Mouse (Mus musculus) thymus, postnatal 14 days (tissue): Measurements from ENCODE around the gene Ankrd44.
A peak's percentile ranks its signal among the peaks of the same experiment; 100 is the strongest.
"Not testable (repeated sequence)": the region's sequence is repeated elsewhere in the genome, so short reads cannot be mapped to it uniquely, and the experiment has no call there.

Experiments used
- DNase-seq: peaks from one replicate; pipeline ENCODE4 v3.0.0; 2021

Gene Ankrd44

GRCm38 (mm10) chr1:54925971-54926771, at the start of gene Ankrd44:
Gene Ankrd44, minus strand, starts transcription at chr1:54926387.
- DNase-seq = peak; percentile 89

DNA sequence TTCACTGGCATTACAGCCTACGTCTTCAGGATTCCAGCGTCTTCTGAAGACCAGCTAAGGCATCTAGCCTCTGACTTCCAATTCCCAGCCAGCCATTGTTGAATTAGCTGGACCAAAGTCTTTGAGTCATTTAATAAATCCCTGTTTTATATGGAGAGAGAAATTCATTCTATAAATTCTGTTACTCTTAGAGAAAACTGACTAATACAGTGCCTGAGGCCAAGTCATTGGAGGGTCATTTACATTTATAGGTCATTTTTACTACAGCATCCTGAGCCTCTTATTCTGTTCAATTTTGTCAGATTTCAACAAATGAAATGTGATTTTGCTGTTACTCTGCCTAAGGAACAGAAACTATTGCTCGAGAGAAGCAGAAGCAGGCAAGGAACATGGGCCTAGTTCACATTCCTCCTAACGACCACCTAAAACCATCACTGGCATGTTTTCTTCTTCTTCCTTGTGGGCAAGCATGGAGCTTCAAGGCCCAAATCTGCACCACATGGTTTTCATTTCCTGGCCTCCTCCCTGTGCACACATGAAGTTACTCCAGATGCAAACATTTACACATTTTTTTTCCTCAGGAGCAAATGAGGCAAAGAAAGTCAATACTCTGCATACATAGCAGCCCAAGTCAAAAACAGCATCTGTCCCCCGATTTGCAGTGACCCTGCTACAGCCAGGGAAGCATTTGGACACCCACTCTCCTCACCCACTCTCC, 45.7 kb upstream of the Ankrd44 start:
- no peak for DNase-seq

- DNase-seq = no peak
Observed at GRCm38 (mm10) chr1:54966858-54967257, 40.7 kb upstream of the Ankrd44 start.

- DNase-seq = no peak
Observed at GRCm38 (mm10) chr1:54965159-54965995, 39.2 kb upstream of the Ankrd44 start.

DNA sequence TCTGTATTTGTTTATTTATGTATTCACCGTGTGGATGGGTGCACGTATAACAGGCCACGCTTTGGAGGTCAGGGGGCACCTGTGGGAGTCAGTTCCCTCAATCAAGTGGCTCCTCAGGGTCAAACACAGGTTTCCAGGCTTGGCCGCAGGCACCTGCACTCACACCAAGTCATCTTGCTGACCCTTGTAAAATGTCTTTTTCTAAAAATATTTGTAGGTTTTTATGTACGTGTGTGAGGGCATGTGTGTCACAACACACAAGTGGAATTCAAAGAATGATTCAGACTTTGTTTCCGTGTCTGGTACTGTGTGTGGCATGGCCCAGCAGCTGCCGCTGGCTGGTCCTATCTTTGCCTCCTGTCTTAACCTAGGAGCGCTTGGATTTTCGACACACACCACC, 35.5 kb upstream of the Ankrd44 start:
- no peak for DNase-seq

GRCm38 (mm10) chr1:54960613-54961165, 34.5 kb upstream of the Ankrd44 start:
- DNase-seq = no peak

- no peak for DNase-seq
Observed at GRCm38 (mm10) chr1:54958525-54958924, 32.3 kb upstream of the Ankrd44 start.

DNA sequence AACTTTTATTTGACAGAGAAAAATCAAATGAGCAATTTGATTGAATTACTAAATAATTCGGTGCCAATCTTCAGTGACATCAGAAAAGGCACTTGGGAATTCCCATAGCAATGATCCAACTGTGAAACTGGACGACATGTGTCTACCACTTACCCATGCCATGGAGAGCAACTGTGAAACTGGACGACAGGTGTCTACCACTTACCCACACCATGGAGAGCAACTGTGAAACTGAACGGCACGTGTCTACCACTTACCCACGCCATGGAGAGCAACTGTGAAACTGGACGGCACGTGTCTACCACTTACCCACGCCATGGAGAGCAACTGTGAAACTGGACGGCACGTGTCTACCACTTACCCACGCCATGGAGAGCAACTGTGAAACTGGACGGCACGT, 30.8 kb upstream of the Ankrd44 start:
- not testable (repeated sequence) for DNase-seq

DNA sequence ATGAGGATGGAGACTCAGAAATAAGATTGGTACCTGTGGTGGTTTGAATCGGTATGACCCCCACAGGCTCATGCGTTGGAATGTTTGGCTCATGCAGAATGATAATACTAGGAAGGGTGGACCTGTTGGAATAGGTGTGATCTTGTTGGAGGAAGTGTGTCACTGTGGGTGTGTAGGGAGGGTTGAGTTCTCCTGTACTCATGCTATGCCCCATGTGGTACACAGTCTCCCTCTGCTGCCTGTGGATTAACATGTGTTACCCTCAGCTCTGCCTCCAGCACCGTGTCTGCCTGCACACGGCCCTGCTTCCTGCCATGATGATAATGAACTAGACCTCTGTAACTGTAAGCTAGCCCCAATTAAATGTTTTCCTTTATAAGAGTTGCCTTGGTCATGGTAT, 28.7 kb upstream of the Ankrd44 start:
- DNase-seq = peak; percentile 29

- DNase-seq = no peak
Observed at GRCm38 (mm10) chr1:54944648-54945047, 18.5 kb upstream of the Ankrd44 start.

DNA sequence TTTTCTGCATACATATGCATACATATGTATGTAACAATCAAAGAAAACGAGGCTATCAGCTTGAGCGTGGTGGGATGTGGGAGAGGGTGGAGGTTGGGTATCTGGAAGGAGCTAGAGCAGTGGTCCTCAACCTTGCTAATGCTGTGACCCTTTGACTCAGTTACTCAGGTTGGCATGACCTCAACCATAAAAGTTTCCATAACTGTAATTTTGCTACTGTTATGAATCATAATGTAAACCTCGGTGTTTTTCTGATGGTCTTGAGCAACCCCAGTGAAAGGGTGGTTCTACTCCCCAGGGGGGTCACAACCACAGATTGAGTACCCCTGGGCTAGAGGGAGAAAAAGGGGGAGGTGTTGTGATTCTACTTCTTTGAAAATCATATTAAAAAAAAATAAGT, 9.3 kb upstream of the Ankrd44 start:
- DNase-seq = no peak

DNA sequence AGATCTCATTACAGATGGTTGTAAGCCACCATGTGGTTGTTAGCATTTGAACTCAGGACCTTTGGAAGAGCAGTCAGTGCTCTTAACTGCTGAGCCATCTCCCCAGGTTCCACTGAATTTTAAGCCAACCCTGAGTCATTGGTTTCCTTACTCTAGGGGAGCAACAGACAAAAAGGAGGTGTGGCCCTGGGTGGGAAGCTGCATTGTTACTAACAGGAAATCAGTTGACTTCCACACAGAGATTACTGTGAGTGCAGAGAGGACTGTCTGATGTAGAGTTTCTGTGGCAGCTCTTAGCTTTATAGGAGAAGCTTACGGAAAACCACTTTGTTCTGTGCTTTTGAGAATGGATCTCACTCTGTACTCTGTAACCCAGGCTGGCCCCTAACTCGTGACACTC, 8.7 kb upstream of the Ankrd44 start:
- no peak for DNase-seq

GRCm38 (mm10) chr1:54933646-54934045, 7.5 kb upstream of the Ankrd44 start:
- no peak for DNase-seq

GRCm38 (mm10) chr1:54932456-54933115, 6.4 kb upstream of the Ankrd44 start:
- DNase-seq = no peak

DNA sequence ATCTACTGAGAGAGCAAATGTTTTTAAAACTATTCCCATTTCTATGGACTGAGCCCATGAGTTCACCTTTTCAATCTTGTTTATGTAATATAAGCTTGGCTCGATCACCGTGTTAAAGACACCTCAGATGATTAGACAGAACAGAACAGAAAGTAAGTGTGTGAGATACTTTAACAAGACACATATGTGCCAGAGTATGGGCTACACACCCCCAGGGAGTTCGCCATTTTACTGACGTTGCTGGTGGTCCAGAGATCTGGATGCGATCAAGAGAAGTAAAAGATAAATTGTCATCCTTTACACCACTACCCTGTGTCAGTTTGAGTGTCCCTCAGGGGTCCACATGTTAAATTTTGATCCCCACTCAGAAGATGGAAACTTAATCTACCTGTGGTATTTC, 5.0 kb upstream of the Ankrd44 start:
- DNase-seq = no peak

DNA sequence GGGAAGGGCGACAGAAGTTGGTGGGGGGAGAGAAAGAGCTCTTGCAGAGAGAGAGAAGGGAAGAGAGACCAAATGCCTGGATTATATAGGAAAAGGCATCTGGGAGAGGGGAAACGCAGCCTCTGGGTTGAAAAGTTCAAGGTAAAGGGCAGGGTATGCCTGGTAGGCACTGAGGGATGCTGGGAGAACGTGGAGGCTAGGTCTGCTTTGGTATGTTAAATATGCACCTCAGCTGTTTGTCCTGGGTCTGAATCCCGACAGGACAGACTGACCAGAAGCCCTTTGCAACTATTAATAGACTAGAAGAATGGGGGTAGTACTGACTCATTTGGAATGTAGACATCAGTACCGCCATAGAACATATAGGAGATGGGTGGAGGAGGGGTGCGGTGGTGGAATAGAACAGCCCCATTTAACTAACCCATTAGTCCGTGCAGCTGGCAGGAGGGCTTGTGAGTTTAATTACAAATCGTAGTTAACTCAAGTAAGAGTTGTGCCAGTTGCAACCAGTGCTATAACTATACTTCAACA, 4.5 kb upstream of the Ankrd44 start:
- DNase-seq = no peak

GRCm38 (mm10) chr1:54925451-54925934, 694 bp downstream of the Ankrd44 start:
- DNase-seq = peak; percentile 66

GRCm38 (mm10) chr1:54924760-54925159, 1.4 kb downstream of the Ankrd44 start:
- no peak for DNase-seq

DNA sequence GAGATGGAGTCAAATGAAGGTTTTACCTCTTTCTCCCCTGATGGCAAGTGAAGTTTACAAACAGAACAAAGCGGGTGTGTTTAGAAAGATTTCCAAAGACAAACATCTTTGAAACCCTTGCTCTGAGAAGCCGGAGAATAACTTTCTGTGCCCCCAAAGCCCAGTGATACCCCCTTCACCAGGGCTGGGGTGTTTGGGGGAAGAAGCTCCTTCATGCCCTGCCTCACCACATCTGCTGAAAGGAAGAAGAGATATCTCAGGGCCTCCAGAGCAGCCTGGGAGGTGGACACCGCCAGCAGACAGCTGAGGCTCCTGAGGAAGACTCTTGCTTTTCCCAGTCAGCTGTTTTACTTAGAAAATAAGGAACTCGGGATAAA, 1.9 kb downstream of the Ankrd44 start:
- DNase-seq = peak; percentile 47

- DNase-seq = peak; percentile 73
Observed at GRCm38 (mm10) chr1:54923366-54924308, 2.5 kb downstream of the Ankrd44 start.

- DNase-seq = no peak
Observed at GRCm38 (mm10) chr1:54922707-54923106, 3.5 kb downstream of the Ankrd44 start.
